Mouse (Mus musculus) lung, adult 18-20 months (tissue): Measurements from ENCODE around the gene Gpr119.
A peak's percentile ranks its signal among the peaks of the same experiment; 100 is the strongest.

ENCODE experiments used
- DNase-seq, 2 experiments: peaks; one replicate each; pipeline ENCODE4 v3.0.0; 2022; ENCODE audit warnings: mixed read lengths in 2 of 2

The Gpr119 gene

DNA sequence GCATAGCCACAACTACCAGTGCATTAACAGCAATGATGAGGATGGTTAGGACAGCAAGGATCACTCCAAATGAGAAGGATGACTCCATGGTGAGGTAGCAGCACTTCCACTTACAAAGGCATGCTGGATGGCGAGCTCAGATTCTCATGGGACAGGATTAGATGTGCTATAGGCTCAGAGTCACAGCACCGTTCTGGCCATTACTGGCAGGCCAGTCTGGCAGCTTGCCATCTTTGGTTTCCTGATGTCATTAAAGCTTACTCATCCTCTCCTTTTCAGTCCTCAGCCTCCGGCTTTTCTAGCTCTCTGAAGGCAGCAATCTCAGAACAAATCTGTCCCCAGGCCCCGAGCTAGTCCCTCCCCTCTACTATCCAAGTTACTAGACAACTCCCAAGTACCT, at the start of gene Gpr119:
Gene Gpr119 (minus strand): TSS at position 308 of the 400 bp plus-strand sequence.
- DNase-seq = no peak

DNA sequence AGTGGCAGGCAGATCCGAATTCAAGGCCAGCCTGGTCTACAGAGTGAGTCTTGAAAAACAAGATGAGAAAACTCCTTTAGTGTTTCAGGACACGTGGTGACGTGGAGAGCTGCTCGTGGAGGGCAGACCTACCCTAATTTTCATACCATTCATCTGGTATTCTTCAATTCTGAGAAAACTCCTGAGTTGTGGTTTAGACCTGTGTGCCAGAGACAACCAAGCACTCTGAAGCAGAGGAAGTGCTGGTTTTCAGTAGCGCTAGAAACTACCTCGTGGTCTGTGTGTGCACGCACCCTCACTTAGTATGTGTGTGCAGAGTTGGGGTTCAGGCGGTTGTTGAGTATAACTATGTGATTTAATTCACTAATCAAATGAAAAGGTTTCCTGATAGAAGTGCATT, 38.6 kb upstream of the Gpr119 start:
- no peak for DNase-seq

DNA sequence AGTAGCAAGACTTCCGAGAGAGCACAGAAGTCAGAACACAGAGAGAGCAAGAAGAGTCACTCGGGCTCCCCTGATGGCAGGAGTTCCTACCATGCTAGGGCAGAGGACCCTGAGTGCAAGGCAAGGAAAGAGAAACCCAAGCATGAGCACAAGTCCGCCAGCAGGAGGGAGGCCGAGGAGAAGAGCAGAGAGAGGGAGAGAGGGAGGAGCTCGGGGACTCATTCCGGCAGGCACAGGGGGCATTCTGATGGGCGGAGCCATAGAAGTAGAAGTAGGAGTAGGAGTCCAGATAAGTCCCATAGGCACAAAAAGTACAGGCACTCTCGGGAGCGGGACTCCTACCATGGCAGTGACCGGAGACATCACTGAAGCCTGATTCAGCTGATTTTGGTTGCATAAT, 35.4 kb upstream of the Gpr119 start:
- no peak for DNase-seq

GRCm38 (mm10) chrX:48694864-48695371, 20.6 kb upstream of the Gpr119 start, which contains the start of gene Rbmx2:
Gene Rbmx2, plus strand, starts transcription at chrX:48695004.
- peak; percentile 88 to 91 for DNase-seq

DNA sequence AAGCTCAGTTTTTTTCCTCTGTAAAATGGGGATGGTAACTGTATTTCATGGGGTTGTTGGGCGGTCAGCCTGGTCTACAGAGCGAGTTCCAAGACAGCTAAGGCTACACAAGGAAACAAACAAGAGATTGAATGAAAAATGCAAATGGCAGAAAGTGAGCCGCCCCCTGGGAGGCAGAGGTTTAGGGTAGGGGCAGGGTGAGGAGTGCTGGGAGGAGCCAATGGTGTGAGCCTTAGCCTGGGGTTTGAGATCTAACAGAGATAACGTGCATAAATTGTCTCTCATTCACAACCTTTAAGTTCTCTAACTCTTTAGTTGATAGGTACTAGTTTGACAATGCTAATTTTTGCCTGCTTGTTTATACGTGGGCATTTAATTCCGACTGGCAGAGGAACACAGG, 20.2 kb upstream of the Gpr119 start:
- DNase-seq = no peak

GRCm38 (mm10) chrX:48683857-48684256, 9.6 kb upstream of the Gpr119 start:
- DNase-seq = no peak

- DNase-seq = peak; percentile 15 to 34
Measured at GRCm38 (mm10) chrX:48683451-48683850, 9.2 kb upstream of the Gpr119 start.

GRCm38 (mm10) chrX:48671714-48672113, 2.6 kb downstream of the Gpr119 start:
- DNase-seq = no peak

- DNase-seq = no peak
Measured at GRCm38 (mm10) chrX:48669588-48669987, 4.7 kb downstream of the Gpr119 start.

- no peak for DNase-seq
Measured at GRCm38 (mm10) chrX:48666807-48667206, 7.5 kb downstream of the Gpr119 start.

DNA sequence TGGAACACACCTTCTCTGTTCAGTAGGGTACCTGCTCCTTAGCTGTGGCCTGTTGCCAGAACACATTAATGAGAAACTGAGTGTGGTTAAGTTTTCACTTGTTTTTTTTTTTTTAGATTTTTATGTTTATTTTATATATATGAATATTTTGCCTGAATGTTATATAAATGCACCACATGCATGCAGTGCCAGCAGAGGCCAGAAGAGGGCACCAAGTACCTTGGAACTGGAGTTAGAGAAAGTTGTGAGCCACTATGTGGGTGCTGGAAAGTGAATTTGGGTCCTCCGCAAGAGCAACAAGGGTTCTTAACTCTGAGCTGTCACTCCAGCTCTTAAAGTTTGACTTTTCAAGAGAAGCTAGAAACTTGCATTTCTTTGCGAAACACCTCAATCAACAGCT, 30.2 kb downstream of the Gpr119 start:
- peak; percentile 4 to 14 for DNase-seq

- DNase-seq = no peak
Measured at GRCm38 (mm10) chrX:48637032-48637431, 37.2 kb downstream of the Gpr119 start.

GRCm38 (mm10) chrX:48624054-48624420, 50.2 kb downstream of the Gpr119 start:
- DNase-seq = no peak

DNA sequence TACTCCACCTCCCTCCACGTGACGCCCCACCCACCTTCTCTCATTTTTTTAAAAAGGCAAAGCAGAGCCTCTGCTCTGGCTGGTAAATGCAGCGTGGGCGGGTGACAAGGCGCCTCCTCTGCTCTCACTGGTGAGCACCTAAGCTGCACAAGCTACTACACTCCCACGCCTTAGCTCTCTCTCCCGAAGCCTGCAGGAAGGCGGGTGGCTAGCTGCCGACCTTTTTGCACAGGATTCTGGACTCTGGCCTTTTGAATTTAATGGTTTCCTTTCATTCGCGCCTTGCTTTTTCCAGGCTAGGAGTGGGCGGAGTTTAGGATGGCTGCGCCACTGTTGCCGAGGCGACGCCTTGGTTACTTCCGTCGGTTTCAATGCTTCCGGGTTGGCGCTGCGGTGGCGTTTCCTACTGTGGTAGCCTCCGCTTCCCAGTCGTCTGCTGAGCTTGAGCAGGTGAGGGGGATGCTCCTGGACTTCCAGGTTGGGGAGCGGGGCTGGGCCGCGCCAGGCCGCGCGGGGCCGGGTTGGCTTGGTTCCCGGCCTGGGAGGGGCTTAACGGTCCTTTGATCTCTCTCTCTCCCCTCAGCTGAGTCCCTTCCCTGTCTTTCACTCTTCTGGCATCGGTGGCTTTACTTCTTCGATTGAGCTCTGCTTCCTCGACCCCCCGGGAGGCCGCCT, 50.8 kb downstream of the Gpr119 start, which contains the start of gene Slc25a14:
Gene Slc25a14 (plus strand): TSS at position 35 of the 675 bp plus-strand sequence.
- peak; percentile 81 to 82 for DNase-seq

DNA sequence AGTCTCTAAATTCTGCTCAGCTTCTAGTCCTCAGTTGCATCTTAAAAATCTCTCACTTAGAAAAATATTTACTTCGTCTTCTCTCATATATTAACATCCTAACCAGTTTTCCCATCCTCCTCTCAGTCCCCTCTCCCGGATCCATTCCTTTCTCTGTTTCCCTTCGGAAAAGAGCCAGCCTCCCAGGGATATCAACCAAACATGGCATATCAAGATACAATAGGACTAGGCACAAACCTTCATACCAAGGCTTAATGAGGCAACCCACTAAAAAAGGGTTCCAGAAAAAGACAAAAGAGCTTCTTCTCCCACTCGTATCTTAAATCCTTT, 51.3 kb downstream of the Gpr119 start:
- no peak for DNase-seq
